1 mouse cellular context compared by ENCODE assay signal in the genomic region with DNA sequence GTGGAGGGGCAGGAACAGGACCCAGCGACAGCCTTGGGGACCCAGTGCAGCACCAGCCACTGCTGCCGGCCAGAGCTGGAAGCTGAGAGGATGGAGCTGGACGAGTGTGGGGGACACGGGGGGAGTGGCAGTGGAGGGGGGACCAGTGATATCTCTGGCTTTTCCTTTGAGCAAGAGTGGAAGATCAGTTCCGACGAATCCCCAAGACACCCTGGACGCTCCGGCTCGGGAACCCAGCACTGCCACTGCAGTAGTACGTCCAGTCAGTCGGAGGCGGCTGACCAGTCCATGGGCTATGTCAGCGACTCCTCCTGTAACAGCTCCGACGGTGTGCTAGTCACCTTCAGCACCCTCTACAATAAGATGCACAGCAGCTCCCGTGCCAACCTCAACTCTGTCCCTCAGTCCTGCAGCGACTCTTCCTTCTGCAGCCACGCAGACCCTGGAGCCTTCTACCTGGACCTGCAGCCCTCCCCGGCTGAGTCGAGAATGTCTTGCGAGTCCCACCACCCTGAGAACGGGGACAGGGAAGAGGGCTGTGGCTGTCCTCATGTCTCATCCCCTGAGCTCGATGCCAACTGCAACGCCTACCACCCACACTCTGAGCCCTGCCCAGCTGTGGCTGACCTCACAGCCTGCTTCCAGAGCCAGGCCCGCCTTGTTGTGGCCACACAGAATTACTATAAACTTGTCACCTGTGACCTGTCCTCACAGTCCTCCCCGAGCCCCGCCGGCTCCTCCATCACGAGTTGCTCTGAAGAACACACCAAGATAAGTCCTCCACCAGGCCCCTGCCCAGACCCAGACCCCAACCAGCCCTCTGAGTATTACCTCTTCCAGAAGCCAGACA.
TF ChIP-seq lines count a peak whose summit lies in the region.

No protein-coding gene starts in this region.

TF ChIP-seq in myocyte, 11 proteins besides CTCF, POLR2A, EP300 and RAD21:
- TF ChIP-seq SRF (IDR thresholded peaks at IDR 0.05; ENCODE audit: control insufficient read depth, insufficient read length, low read depth) (no peak), CEBPB (IDR thresholded peaks at IDR 0.05; ENCODE audit: insufficient read depth, poor library complexity, severe bottlenecking) (no peak), TCF3 (IDR thresholded peaks at IDR 0.05; ENCODE audit: insufficient read length, low read depth) (peak; percentile 20), MYOD1 (IDR thresholded peaks at IDR 0.05; ENCODE audit: control insufficient read depth in 1 of 3, insufficient read length in 2 of 3, low read depth in 2 of 3) (peak in 2 of 3 experiments; percentile 54 to 78), MYOG (IDR thresholded peaks at IDR 0.05; ENCODE audit: control insufficient read depth in 1 of 3, insufficient read depth in 1 of 3, insufficient read length in 2 of 3, low read depth in 2 of 3) (peak in 2 of 3 experiments; percentile 17 to 81), MAX (IDR thresholded peaks at IDR 0.05; ENCODE audit: low read depth) (no peak), E2F4 (IDR thresholded peaks at IDR 0.05; ENCODE audit: insufficient read depth) (no peak), USF1 (IDR thresholded peaks at IDR 0.05; ENCODE audit: low read depth) (no peak), REST (IDR thresholded peaks at IDR 0.05; ENCODE audit: insufficient read depth, insufficient read length) (no peak), TCF12 (IDR thresholded peaks at IDR 0.05; ENCODE audit: insufficient read depth, poor library complexity, severe bottlenecking) (no peak), POLR2AphosphoS2 (IDR thresholded peaks at IDR 0.05; ENCODE audit: insufficient read length, low read depth) (no peak)
